Comparison of ENCODE assay signal across 8 mouse cellular contexts in genomic region chrX:142821846-142822245, GRCm38 (mm10).
DNase-seq lines count a peak whose midpoint lies in the region; ATAC-seq and TF ChIP-seq lines count a peak whose summit lies in the region.

No protein-coding gene starts in this region.

- WGBS in forebrain, embryonic 12.5 days: 39% methylated on average over 3 of the region's 3 CpGs
- 31% methylated on average over 3 of the region's 3 CpGs for WGBS in forebrain, embryonic 16.5 days
- WGBS in liver, adult 2 months: 23% methylated on average over 3 of the region's 3 CpGs
- 37% methylated on average over 3 of the region's 3 CpGs for WGBS in liver, embryonic 11.5 days
- 39% methylated on average over 3 of the region's 3 CpGs for WGBS in embryonic facial prominence, embryonic 14.5 days

- TF ChIP-seq RAD21 in CH12.LX (IDR thresholded peaks at IDR 0.05; ENCODE audit: low read depth, low read length): peak; percentile 70

- ATAC-seq in forebrain, embryonic 12.5 days (ENCODE audit: low FRiP score): peak; percentile 46; the same call in 1 of the 2 replicates
- ATAC-seq in forebrain, embryonic 16.5 days: no peak
- ATAC-seq in liver, embryonic 11.5 days (replicated peaks; ENCODE audit: low FRiP score): no peak
- no peak for ATAC-seq in embryonic facial prominence, embryonic 14.5 days (ENCODE audit: low read depth)

- H3K4me3 ChIP-seq in forebrain, embryonic 12.5 days (replicated peaks): no peak overlapping the region
- no peak overlapping the region for H3K4me3 ChIP-seq in forebrain, embryonic 16.5 days (replicated peaks; ENCODE audit: low read length)
- no peak overlapping the region for H3K4me3 ChIP-seq in liver, adult 2 months (ENCODE audit: insufficient read depth, low read depth, low read length)
- no peak overlapping the region for H3K4me3 ChIP-seq in liver, embryonic 11.5 days (ENCODE audit: low read depth, low read length)
- no peak overlapping the region for H3K4me3 ChIP-seq in CH12.LX (replicated peaks in 1 of 3; ENCODE audit: low read depth in 2 of 3, low read length in 2 of 3, poor library complexity in 1 of 3)
- no peak overlapping the region for H3K4me3 ChIP-seq in embryonic facial prominence, embryonic 14.5 days (ENCODE audit: low read depth, low read length)

- no peak overlapping the region for H3K9ac ChIP-seq in forebrain, embryonic 12.5 days
- H3K9ac ChIP-seq in forebrain, embryonic 16.5 days (replicated peaks; ENCODE audit: low read depth, low read length): no peak overlapping the region
- H3K9ac ChIP-seq in liver, adult 2 months (ENCODE audit: low read depth, low read length): no peak overlapping the region
- H3K9ac ChIP-seq in liver, embryonic 11.5 days (ENCODE audit: low read depth, low read length): no peak overlapping the region
- H3K9ac ChIP-seq in CH12.LX (ENCODE audit: insufficient read depth, low read depth): no peak overlapping the region
- H3K9ac ChIP-seq in embryonic facial prominence, embryonic 14.5 days (ENCODE audit: low read depth, low read length): no peak overlapping the region

- no peaks in the 10 kb centered on the region for H3K4me1 ChIP-seq in forebrain, embryonic 12.5 days
- no peaks in the 10 kb centered on the region for H3K4me1 ChIP-seq in forebrain, embryonic 16.5 days (replicated peaks; ENCODE audit: control insufficient read depth, insufficient read depth, low read length)
- no peaks in the 10 kb centered on the region; the same call in 1 of the 2 replicates for H3K4me1 ChIP-seq in liver, adult 2 months (ENCODE audit: control insufficient read depth, insufficient read depth, low read length)
- H3K4me1 ChIP-seq in liver, embryonic 11.5 days (replicated peaks; ENCODE audit: control insufficient read depth, insufficient read depth, low read length): no peaks in the 10 kb centered on the region
- peaks cover 0 to 5% of the 10 kb centered on the region in 2 experiments; a peak in 2 of 4 replicates for H3K4me1 ChIP-seq in CH12.LX (ENCODE audit: control insufficient read depth in 1 of 2, insufficient read depth in 2 of 2)
- H3K4me1 ChIP-seq in embryonic facial prominence, embryonic 14.5 days (ENCODE audit: control insufficient read depth, insufficient read depth, low read length): no peaks in the 10 kb centered on the region

- no peak overlapping the region for H3K27ac ChIP-seq in forebrain, embryonic 12.5 days
- H3K27ac ChIP-seq in forebrain, embryonic 16.5 days (ENCODE audit: low read length): no peak overlapping the region
- no peak overlapping the region for H3K27ac ChIP-seq in liver, adult 2 months (replicated peaks; ENCODE audit: insufficient read depth, low read depth, low read length)
- no peak overlapping the region for H3K27ac ChIP-seq in liver, embryonic 11.5 days (ENCODE audit: low read depth, low read length)
- no peak overlapping the region for H3K27ac ChIP-seq in CH12.LX (ENCODE audit: insufficient read depth, low read depth)
- no peak overlapping the region for H3K27ac ChIP-seq in embryonic facial prominence, embryonic 14.5 days (replicated peaks; ENCODE audit: low read depth, low read length)

- TF ChIP-seq CTCF in liver, adult 2 months (IDR thresholded peaks at IDR 0.05; ENCODE audit: low read depth, low read length): peak; percentile 30; the same call in 1 of the 2 replicates
- TF ChIP-seq CTCF in CH12.LX (conservative IDR thresholded peaks at IDR 0.05 in 1 of 2, IDR thresholded peaks at IDR 0.05 in 1 of 2; ENCODE audit: low read depth in 2 of 2, low read length in 2 of 2): peak; percentile 38 to 67; a peak in 3 of 4 replicates

- dilution Hi-C loops in CH12.LX (cut with MboI; ENCODE audit: extremely low pct_ligation_motif_present, extremely low pct_unique_long_range_greater_than_20kb, low sequenced_read_pairs): no loop called here

- TF ChIP-seq POLR2A in liver, adult 2 months (IDR thresholded peaks at IDR 0.05; ENCODE audit: extremely low read depth, insufficient read depth, low read length): no peak
- TF ChIP-seq POLR2A in CH12.LX (IDR thresholded peaks at IDR 0.05; ENCODE audit: low read depth, low read length): no peak

- DNase-seq in liver, adult 2 months (ENCODE audit: extremely low read depth, low read depth, low spot score): peak; percentile 8
- DNase-seq in liver, embryonic 11.5 days (ENCODE audit: low spot score): no peak
- DNase-seq in CH12.LX (ENCODE audit: extremely low read depth): peak; percentile 24
- peak; percentile 43 for DNase-seq in embryonic facial prominence, embryonic 14.5 days (ENCODE audit: low spot score)
- DNase-seq in layer of hippocampus, adult 11-12 months (ENCODE audit: low spot score): no peak
- no peak for DNase-seq in frontal cortex, postnatal 10 days (ENCODE audit: low spot score in 2 of 2)

- peaks cover 8% of the 10 kb centered on the region; the same call in 1 of the 2 replicates for H3K27me3 ChIP-seq in forebrain, embryonic 12.5 days
- H3K27me3 ChIP-seq in forebrain, embryonic 16.5 days (replicated peaks; ENCODE audit: control insufficient read depth, insufficient read depth, low read length): no peaks in the 10 kb centered on the region
- H3K27me3 ChIP-seq in liver, adult 2 months (ENCODE audit: control insufficient read depth, insufficient read depth, low read length): no peaks in the 10 kb centered on the region
- no peaks in the 10 kb centered on the region for H3K27me3 ChIP-seq in liver, embryonic 11.5 days (replicated peaks; ENCODE audit: control insufficient read depth, insufficient read depth, low read length)
- no peaks in the 10 kb centered on the region for H3K27me3 ChIP-seq in CH12.LX (replicated peaks)
- no peaks in the 10 kb centered on the region; the same call in 1 of the 2 replicates for H3K27me3 ChIP-seq in embryonic facial prominence, embryonic 14.5 days (replicated peaks; ENCODE audit: control insufficient read depth, insufficient read depth, low read length)

- H3K79me2 ChIP-seq in liver, adult 2 months (ENCODE audit: control insufficient read depth, insufficient read depth, low read length): no peaks in the 10 kb centered on the region
- H3K79me2 ChIP-seq in CH12.LX (replicated peaks; ENCODE audit: control insufficient read depth, extremely low read depth, insufficient read depth, poor library complexity, severe bottlenecking): no peaks in the 10 kb centered on the region

- no peaks in the 10 kb centered on the region for H3K36me3 ChIP-seq in forebrain, embryonic 12.5 days (replicated peaks)
- no peaks in the 10 kb centered on the region for H3K36me3 ChIP-seq in forebrain, embryonic 16.5 days (ENCODE audit: control insufficient read depth, insufficient read depth)
- H3K36me3 ChIP-seq in liver, adult 2 months (ENCODE audit: control insufficient read depth, insufficient read depth, low read length): no peaks in the 10 kb centered on the region
- H3K36me3 ChIP-seq in liver, embryonic 11.5 days (ENCODE audit: control insufficient read depth, insufficient read depth, low read length): no peaks in the 10 kb centered on the region
- H3K36me3 ChIP-seq in CH12.LX (replicated peaks in 1 of 2; ENCODE audit: control insufficient read depth in 1 of 2, insufficient read depth in 1 of 2, low read length in 1 of 2): peaks cover 0 to 25% of the 10 kb centered on the region in 2 experiments
- no peaks in the 10 kb centered on the region for H3K36me3 ChIP-seq in embryonic facial prominence, embryonic 14.5 days (ENCODE audit: control insufficient read depth, insufficient read depth, low read length)

- in situ Hi-C loops in CH12.LX (cut with MboI; ENCODE audit: low pct_ligation_motif_present, low pct_unique_long_range_greater_than_20kb, low sequenced_read_pairs): loop anchor here (5.0 kb wide), 1 partner anchor 230 kb away; no protein-coding TSS in a partner anchor

- H3K9me3 ChIP-seq in forebrain, embryonic 12.5 days: no peaks in the 10 kb centered on the region
- H3K9me3 ChIP-seq in forebrain, embryonic 16.5 days (ENCODE audit: control insufficient read depth, low read length): no peaks in the 10 kb centered on the region
- no peaks in the 10 kb centered on the region for H3K9me3 ChIP-seq in liver, embryonic 11.5 days (ENCODE audit: control insufficient read depth, low read length)
- H3K9me3 ChIP-seq in CH12.LX (replicated peaks; ENCODE audit: low read length): no peaks in the 10 kb centered on the region
- H3K9me3 ChIP-seq in embryonic facial prominence, embryonic 14.5 days (ENCODE audit: control insufficient read depth, low read length): no peaks in the 10 kb centered on the region

- H3K4me2 ChIP-seq in forebrain, embryonic 12.5 days: no peak overlapping the region
- no peak overlapping the region for H3K4me2 ChIP-seq in forebrain, embryonic 16.5 days (ENCODE audit: low read length)
- no peak overlapping the region for H3K4me2 ChIP-seq in liver, embryonic 11.5 days
- no peak overlapping the region for H3K4me2 ChIP-seq in CH12.LX (ENCODE audit: insufficient read depth, low read depth, poor library complexity, severe bottlenecking)
- H3K4me2 ChIP-seq in embryonic facial prominence, embryonic 14.5 days (ENCODE audit: low read depth, low read length): no peak overlapping the region

- TF ChIP-seq EP300 in CH12.LX (IDR thresholded peaks at IDR 0.05; ENCODE audit: low read length): no peak

TF ChIP-seq in CH12.LX, 34 proteins besides CTCF, POLR2A, EP300 and RAD21:
- no peak for TF ChIP-seq USF1 (IDR thresholded peaks at IDR 0.05; ENCODE audit: low read depth, low read length)
- peak; percentile 70 for TF ChIP-seq SMC3 (IDR thresholded peaks at IDR 0.05; ENCODE audit: low read depth, low read length)
- TF ChIP-seq ZC3H11A (IDR thresholded peaks at IDR 0.05; ENCODE audit: low read depth, low read length): peak; percentile 5; the same call in 1 of the 2 replicates

Comparison
In these comparisons a context has a peak if more than half of its experiments do, and no peak if none do; other contexts are left out.
1. DNase-seq: peak in liver, adult 2 months (single experiment), CH12.LX (single experiment) and embryonic facial prominence, embryonic 14.5 days (single experiment); none in liver, embryonic 11.5 days (single experiment), layer of hippocampus, adult 11-12 months (single experiment) and frontal cortex, postnatal 10 days (0 of 2).